Mouse (Mus musculus) heart, postnatal 0 days (tissue): ENCODE results near the gene Sumf1.

Source experiments
- CTCF ChIP-seq: IDR thresholded peaks from 2 replicates; pipeline ENCODE4 v1.5.1; 2016; ENCODE audit warnings: antibody characterized with exemption, control low read depth, low read depth
- EP300 ChIP-seq: IDR thresholded peaks from 2 replicates; pipeline ENCODE4 v1.6.1; 2016; ENCODE audit warnings: antibody characterized with exemption, low read depth

GRCm38 (mm10) chr6:108217987-108218386, 32.6 kb upstream of the Sumf1 start:
- TF ChIP-seq CTCF (no peak), EP300 (no peak)
